Mouse (Mus musculus): ENCODE measurements at regions not wholly inside any gene's neighbourhood (a gene's known extent, or its start where the extent isn't known, plus 50 kb on each side); places are given as distances from the start of the nearest gene placed in this dataset.

GRCm38 (mm10) chr2:74354591-74354990 lies 224.6 kb downstream of the Lnpk start:
- peak; percentile 42 to 53 for DNase-seq (ENCODE audit: low spot score in 2 of 2)

GRCm38 (mm10) chr2:74349809-74350208 lies 229.4 kb downstream of the Lnpk start:
- no peak for DNase-seq (ENCODE audit: low spot score in 2 of 2)

GRCm38 (mm10) chr2:74306301-74306700 lies 272.9 kb downstream of the Lnpk start:
- no peak for DNase-seq (ENCODE audit: low spot score in 2 of 2)

- no peak for DNase-seq (ENCODE audit: low spot score in 2 of 2)
Measured at GRCm38 (mm10) chr2:74300885-74301451, 278.3 kb downstream of the Lnpk start.

GRCm38 (mm10) chr2:74300366-74300791 lies 278.9 kb downstream of the Lnpk start:
- peak; percentile 75 to 77 for DNase-seq (ENCODE audit: low spot score in 2 of 2)

GRCm38 (mm10) chr2:74292641-74293040 lies 286.6 kb downstream of the Lnpk start:
- no peak for DNase-seq (ENCODE audit: low spot score in 2 of 2)

GRCm38 (mm10) chr2:74291416-74292396 lies 287.5 kb downstream of the Lnpk start:
- DNase-seq (ENCODE audit: low spot score in 2 of 2) = no peak

GRCm38 (mm10) chr2:74285624-74286023 lies 293.6 kb downstream of the Lnpk start:
- no peak for DNase-seq (ENCODE audit: low spot score in 2 of 2)

- DNase-seq (ENCODE audit: low spot score in 2 of 2) = no peak
Measured at GRCm38 (mm10) chr2:74264963-74265362, 314.3 kb downstream of the Lnpk start.

- DNase-seq (ENCODE audit: low spot score in 2 of 2) = no peak
Measured at GRCm38 (mm10) chr2:74257034-74257781, 322.0 kb downstream of the Lnpk start.

- DNase-seq (ENCODE audit: low spot score in 2 of 2) = peak in 1 of 2 experiments; percentile 4
Measured at GRCm38 (mm10) chr2:74247521-74247920, 331.7 kb downstream of the Lnpk start.

- DNase-seq (ENCODE audit: low spot score in 2 of 2) = no peak
Measured at GRCm38 (mm10) chr2:74246631-74247030, 332.6 kb downstream of the Lnpk start.

- DNase-seq (ENCODE audit: low spot score in 2 of 2) = no peak
Measured at GRCm38 (mm10) chr2:74244203-74244602, 333.1 kb upstream of the Atp5g3 start.

- DNase-seq (ENCODE audit: low spot score in 2 of 2) = peak in 1 of 2 experiments; percentile 2
Measured at GRCm38 (mm10) chr2:74243801-74244200, 332.7 kb upstream of the Atp5g3 start.

GRCm38 (mm10) chr2:74239586-74239985 lies 328.5 kb upstream of the Atp5g3 start:
- no peak for DNase-seq (ENCODE audit: low spot score in 2 of 2)

GRCm38 (mm10) chr2:74217437-74217836 lies 306.3 kb upstream of the Atp5g3 start:
- no peak for DNase-seq (ENCODE audit: low spot score in 2 of 2)

- DNase-seq (ENCODE audit: low spot score in 2 of 2) = no peak
Measured at GRCm38 (mm10) chr2:74210210-74210609, 299.1 kb upstream of the Atp5g3 start.

GRCm38 (mm10) chr2:74209421-74209917 lies 298.3 kb upstream of the Atp5g3 start:
- DNase-seq (ENCODE audit: low spot score in 2 of 2) = no peak

GRCm38 (mm10) chr2:74207440-74207839 lies 296.3 kb upstream of the Atp5g3 start:
- no peak for DNase-seq (ENCODE audit: low spot score in 2 of 2)

- DNase-seq (ENCODE audit: low spot score in 2 of 2) = no peak
Measured at GRCm38 (mm10) chr2:74202776-74203175, 291.6 kb upstream of the Atp5g3 start.

GRCm38 (mm10) chr2:74201608-74202323 lies 290.6 kb upstream of the Atp5g3 start:
- no peak for DNase-seq (ENCODE audit: low spot score in 2 of 2)

Data from right cerebral cortex, adult 2 months (tissue).